Mouse (Mus musculus) lung, adult 2 months (tissue): ENCODE measurements at regions not wholly inside any gene's neighbourhood (a gene's known extent, or its start where the extent isn't known, plus 50 kb on each side); places are given as distances from the start of the nearest gene placed in this dataset.
"Not testable (repeated sequence)": the region's sequence is repeated elsewhere in the genome, so short reads cannot be mapped to it uniquely, and the experiment has no call there.

Source experiments
- DNase-seq: peaks from one replicate; pipeline ENCODE4 v3.0.0; 2022
- H3K4me1 ChIP-seq: fragments of 200-500 bp; 2 replicates; pipeline ENCODE4 v1.6.1; 2011; ENCODE audit warnings: low read length; ENCODE audit not compliant: control insufficient read depth, insufficient read depth
- H3K4me3 ChIP-seq: fragments of 200-500 bp; replicated peaks from 2 replicates; pipeline ENCODE3; 2011; ENCODE audit warnings: low read depth, mild to moderate bottlenecking, control low read depth, low read length; ENCODE audit errors: extremely low read depth
- CTCF ChIP-seq: fragments of 200-500 bp; IDR thresholded peaks from 2 replicates; pipeline ENCODE4 v1.5.1; 2011; ENCODE audit warnings: mild to moderate bottlenecking, low read length, control low read depth; ENCODE audit not compliant: insufficient read depth
- POLR2A ChIP-seq: fragments of 200-500 bp; IDR thresholded peaks from 2 replicates; pipeline ENCODE4 v1.6.1; 2011; ENCODE audit warnings: low read depth, mild to moderate bottlenecking, control low read depth, low read length, borderline replicate concordance; ENCODE audit errors: extremely low read depth
- WGBS: fragments of 180-500 bp; shearing (Covaris S2); methylation state at CpG from one replicate; pipeline ENCODE4 v1.1.7; 2018; 5-methylcytosine and 5-hydroxymethylcytosine counted together

DNA sequence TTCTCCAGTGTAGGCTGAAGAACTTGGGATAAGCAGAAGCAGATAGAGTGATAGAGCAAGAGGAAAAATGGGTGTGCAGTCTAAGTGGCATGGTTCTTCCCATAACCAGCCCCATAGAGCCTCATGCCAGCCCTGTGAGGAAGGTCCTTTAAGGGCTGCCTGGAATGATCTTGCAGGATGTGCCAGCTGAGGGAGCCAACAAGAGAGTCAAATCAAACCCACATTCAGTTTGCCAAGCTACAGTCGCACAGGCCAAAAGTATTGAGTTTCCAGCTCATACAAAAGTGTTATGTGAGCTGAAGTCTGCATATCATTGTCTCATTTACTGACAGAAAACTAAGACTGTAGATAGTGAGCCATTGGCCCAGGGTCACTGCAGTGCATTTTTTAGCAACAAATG is 53.7 kb upstream of the Xcl1 start:
- 76% methylated on average over 1 of the region's 1 CpGs for WGBS
- TF ChIP-seq CTCF = no peak
- DNase-seq = no peak
- no peak overlapping the region for H3K4me3 ChIP-seq
- H3K4me1 ChIP-seq = peaks cover under 1% of the 10 kb centered on the region; the same call in 1 of the 2 replicates

DNA sequence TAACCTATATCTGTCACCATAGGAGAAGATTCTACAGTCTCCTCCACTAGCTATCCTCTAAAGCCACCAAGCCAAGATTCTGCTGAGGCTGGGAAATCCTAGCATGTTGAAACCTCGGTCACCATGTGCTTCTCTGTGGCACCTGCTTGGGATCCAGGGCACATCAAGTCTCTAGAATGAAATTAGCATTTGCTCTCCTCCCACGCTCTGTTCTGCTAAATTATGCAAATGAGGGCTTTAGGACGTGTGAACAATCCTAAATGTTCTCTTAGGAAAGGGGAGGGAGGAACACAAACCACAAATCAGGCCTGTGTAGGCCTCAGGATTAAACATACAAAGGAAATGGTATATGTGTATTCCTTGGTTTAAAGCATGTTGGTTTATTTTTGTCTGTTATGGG is 52.9 kb upstream of the Xcl1 start:
- no peak for DNase-seq
- Histone ChIP-seq H3K4me1 (no peaks in the 10 kb centered on the region), H3K4me3 (no peak overlapping the region)
- TF ChIP-seq CTCF (no peak), POLR2A (no peak)
- WGBS = 79% methylated on average over 3 of the region's 3 CpGs

DNA sequence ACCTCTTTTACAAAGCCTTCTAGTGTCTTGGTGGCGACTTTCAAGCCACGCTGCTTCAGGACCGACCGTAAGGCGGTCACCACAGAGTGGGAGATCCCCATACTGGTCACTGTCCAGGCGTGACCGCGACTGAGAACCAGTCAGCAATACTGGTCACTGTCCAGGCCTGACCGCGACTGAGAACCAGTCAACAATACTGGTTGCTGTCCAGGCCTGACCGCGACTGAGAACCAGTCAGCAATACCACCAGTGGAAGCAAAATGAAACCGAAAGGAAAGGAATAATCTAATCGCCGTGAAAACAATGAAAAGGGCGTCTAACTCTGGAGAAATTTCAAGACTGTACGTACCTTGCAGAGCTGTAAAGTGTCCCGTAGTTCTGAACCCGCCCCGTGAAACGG is 50.2 kb upstream of the Xcl1 start:
- WGBS = 96% methylated on average over 21 of the region's 21 CpGs
- H3K4me1 ChIP-seq, DNase-seq, H3K4me3 ChIP-seq: not testable (repeated sequence)
